Mouse (Mus musculus) cerebellum, adult 2 months (tissue): ENCODE results near the gene Unc5c.

Experiments
- CTCF ChIP-seq: fragments of 200-500 bp; IDR thresholded peaks from 2 replicates; pipeline ENCODE4 v1.5.1; 2011; ENCODE audit warnings: low read depth, mild to moderate bottlenecking, control low read depth, low read length, moderate library complexity, borderline replicate concordance; ENCODE audit not compliant: insufficient read depth
- POLR2A ChIP-seq: fragments of 200-500 bp; IDR thresholded peaks from 2 replicates; pipeline ENCODE4 v1.6.1; 2011; ENCODE audit warnings: low read length, control low read depth, borderline replicate concordance; ENCODE audit not compliant: insufficient read depth

DNA sequence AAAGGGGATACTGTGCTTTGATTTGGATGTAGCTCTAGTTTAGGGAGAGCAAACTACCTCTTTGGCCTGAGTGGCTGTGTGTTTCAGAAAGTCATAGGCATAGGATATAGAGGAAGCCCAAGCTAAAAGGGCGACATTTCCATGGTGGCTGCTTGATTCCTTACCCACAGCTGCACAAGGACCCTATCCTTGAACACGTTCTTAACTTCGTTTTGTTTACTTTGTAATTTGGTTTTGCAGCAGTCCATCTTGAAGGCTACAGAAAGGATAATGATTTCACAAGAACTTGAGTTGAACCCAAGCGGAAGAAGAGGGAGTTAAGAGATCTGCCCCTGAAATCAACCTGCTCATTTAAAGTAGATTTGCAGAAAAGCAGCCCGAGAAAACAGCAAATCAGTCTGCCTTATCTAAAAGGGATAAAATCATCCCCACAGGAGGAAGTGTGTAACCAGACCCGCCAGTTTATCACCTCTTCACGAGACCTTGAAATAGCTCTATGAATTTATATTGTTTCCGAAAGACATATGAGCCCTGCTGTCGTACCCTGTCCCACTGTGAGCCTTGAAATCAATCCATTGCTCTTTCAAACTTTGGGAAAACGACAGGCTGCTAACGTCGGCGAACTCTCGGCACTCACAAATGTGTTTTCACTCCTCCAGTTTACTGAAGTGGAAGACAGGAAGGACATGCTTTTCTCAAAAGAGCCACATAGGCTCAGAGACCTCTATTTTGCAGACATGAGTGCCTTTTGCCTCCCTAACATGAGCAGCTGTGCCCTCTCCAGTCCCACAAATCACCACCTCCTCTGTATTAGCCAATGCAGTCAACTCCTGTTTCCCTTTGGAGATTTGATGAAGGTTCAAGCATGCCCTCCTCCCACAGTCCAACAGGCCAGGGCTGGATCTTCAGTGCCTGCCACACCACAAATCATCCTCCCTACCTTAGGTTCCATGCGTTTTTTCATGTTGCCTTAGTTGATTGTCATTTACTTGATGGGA, 195.3 kb downstream of the Unc5c start:
- TF ChIP-seq CTCF (no peak), POLR2A (no peak)
